Mouse (Mus musculus) hindlimb bud, embryonic 11.5 days (tissue): ENCODE data around the gene Sppl2c.

Source experiments
- DNase-seq: peaks from one replicate; pipeline ENCODE4 v3.0.0-alpha.2; 2012; ENCODE audit warnings: low read depth, low spot score; ENCODE audit errors: extremely low spot score

Sppl2c gene

DNA sequence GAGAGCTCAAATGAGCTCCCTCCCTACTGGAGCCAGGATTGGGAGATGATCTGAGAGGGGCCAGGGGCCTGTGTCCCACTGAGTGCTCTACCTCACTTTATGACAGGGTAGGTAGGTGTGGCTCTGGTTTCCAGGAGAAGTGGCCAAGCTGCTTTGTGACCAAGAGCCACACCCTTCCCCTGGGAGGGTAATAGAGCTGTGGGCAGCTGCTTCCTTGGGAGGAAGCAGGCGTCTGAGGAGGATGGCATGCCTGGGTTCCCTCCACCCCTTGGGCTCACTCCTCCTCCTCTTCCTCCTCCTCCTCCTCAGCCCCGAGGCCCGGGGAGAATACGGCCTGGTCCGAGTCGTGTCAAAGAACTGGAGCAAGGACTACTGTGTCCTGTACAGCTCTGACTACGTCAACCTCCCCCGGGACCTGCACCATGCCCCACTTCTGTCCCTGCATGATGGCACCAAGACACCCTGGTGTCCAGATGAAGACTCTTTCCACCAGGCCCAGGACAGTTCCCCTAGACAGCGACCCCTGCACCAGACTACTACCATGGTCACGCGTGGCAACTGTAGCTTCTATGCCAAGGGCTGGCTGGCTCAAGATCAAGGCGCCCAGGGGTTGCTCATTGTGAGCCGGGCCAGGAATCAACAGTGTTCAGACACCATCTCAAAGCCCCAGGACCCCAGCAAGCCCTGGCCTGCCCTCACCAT lies at the start of gene Sppl2c:
Gene Sppl2c, plus strand, starts transcription at position 193 of the 702 bp plus-strand sequence.
- DNase-seq, result no peak

DNA sequence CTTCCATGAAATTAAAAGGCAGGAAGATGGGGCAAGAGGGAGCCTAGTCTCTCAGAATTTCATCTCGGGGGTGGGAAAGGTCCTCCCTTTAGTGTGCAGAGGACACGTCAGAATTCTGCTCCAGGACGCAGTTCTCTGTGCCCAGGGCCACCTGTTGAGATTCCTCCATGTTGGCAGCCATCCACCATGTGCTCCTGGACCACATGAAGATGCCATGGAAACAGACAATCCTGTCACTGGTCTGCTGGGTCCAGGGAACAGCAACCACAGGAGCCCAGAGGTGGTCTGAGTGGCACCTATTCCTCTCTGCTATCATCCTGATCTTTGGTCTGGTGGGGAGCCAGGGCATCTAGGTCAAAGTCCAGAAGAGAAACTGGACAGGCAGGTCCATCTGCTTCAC lies 47.2 kb upstream of the Sppl2c start:
- DNase-seq, result no peak

- DNase-seq, result no peak
Observed at GRCm38 (mm10) chr11:104144930-104145329, 41.2 kb upstream of the Sppl2c start.

GRCm38 (mm10) chr11:104148787-104149186 lies 37.3 kb upstream of the Sppl2c start:
- DNase-seq, result no peak

- DNase-seq, result no peak
Observed at GRCm38 (mm10) chr11:104150911-104151310, 35.2 kb upstream of the Sppl2c start.

DNA sequence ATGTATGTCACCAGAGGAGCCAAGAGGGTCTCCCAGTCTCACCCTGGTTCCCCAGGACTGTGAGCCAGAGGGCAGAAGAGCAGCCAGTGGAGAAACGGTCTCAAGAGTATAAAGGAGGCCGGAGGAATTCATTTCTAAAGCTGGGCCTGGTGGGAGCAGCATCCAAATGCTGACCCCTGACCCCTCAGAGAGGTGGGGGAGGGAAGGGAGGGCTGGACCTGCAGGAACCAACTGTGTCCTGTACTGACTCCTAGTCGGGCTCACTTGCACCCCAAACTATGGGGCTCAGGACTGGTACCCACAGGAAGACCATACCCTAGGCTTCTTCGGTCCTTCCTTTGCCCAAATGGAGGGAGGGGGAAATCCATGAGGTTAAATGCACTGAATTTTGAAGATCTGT lies 31.8 kb upstream of the Sppl2c start:
- no peak for DNase-seq

GRCm38 (mm10) chr11:104154820-104155635 lies 31.1 kb upstream of the Sppl2c start:
- no peak for DNase-seq

GRCm38 (mm10) chr11:104155899-104156298 lies 30.2 kb upstream of the Sppl2c start:
- no peak for DNase-seq

- DNase-seq, result no peak
Observed at GRCm38 (mm10) chr11:104156391-104156790, 29.7 kb upstream of the Sppl2c start.

GRCm38 (mm10) chr11:104157603-104158259 lies 28.4 kb upstream of the Sppl2c start:
- DNase-seq, result peak; percentile 31

DNA sequence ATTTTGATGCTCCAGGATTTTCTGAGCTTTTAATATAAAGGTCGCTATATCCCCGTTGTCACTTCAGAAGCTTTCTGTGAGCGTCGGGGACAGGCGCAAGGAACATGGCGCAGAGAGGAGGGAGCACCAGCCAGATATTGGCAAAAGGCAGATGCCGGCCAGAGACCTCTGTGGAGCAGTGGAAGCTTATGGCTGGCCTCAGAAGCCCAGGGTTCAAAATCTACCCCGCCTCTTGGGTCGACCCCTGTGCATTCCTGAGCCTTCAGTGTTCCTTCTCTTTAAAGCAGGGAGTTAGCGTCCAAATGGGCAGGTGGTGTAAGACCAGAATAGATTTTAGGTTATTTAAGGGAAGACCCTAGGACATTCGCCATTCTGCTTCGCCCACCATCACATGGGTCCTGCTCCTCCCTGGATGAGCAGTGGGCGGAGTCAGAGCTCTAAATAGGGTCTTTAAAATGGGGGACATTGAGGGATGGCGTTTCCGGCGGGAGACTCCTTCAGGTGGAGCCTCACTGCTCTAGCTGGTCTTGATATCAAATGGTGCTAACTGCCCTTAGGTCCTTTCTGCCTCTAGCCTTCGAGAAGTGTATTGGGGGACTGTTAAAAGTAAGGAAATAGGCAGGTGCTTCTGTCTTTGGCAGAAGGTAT lies 27.7 kb upstream of the Sppl2c start:
- DNase-seq, result no peak

GRCm38 (mm10) chr11:104159769-104160272 lies 26.3 kb upstream of the Sppl2c start:
- DNase-seq, result no peak

DNA sequence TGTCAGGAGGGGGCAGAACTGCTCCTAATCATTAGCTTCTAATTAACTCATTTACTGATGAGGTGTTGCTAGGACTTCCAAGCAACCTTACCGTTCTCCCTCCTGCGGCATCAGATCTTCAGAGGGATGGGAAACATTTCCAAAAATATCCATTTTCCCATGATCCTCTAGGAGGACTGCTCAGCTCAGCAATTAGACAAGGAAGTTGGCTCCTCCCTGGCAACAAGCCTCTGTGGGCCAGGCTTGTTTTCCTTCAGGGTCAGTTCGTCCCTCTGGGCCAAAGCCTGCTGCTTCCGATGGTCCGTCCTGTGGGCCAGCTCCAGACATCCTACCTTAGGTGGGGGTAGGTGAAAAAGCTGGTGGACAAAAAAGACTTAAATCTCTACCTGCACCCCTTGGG lies 25.0 kb upstream of the Sppl2c start:
- no peak for DNase-seq

- no peak for DNase-seq
Observed at GRCm38 (mm10) chr11:104164257-104164656, 21.9 kb upstream of the Sppl2c start.

DNA sequence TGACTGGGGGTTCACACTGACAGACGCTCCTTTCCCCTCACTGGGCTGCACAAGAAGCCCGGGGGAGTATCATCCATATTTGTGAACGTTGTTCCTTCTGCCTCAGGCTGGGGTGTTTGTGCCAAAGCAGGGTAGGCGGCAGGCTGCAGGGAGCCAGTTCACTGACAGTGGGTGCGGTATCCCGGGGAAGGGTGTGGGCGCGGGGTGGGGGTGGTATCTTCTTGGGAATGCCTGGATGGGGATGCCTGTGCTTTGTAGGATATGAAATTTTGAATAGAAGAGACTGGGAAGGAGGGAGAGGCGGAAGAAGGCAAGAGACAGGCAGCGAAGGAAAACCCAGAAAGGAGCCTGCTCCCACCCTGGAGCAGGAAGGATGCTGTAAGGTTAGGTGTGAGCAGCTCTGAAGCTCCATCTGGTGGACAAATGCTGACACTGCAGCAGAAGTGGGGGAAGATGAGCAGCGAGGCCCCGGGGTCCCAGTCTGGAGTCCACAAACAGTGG lies 14.8 kb upstream of the Sppl2c start:
- DNase-seq, result peak; percentile 30

- DNase-seq, result no peak
Observed at GRCm38 (mm10) chr11:104178893-104179292, 7.2 kb upstream of the Sppl2c start.

DNA sequence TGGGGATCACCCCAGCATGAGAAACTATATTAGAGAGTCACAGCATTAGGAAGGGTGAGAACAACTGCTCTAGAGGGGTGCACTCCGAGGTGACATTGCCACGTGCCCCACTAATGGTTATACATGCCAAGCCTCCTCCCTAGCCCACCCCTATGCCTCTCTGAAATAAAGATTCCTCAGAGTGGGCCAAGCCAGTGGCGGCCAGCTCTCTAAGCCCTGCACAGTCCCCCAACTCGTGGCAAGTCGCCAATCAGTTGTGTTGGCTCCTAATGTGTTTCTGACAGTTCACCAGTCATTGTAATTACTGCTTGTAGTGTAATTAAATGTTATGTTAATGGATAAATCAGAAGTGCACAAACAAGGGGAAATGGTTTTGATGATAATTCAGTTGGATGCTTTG lies 6.3 kb upstream of the Sppl2c start:
- DNase-seq, result no peak

GRCm38 (mm10) chr11:104182141-104182540 lies 4.0 kb upstream of the Sppl2c start:
- no peak for DNase-seq

- no peak for DNase-seq
Observed at GRCm38 (mm10) chr11:104186837-104187150, 667 bp downstream of the Sppl2c start.

DNA sequence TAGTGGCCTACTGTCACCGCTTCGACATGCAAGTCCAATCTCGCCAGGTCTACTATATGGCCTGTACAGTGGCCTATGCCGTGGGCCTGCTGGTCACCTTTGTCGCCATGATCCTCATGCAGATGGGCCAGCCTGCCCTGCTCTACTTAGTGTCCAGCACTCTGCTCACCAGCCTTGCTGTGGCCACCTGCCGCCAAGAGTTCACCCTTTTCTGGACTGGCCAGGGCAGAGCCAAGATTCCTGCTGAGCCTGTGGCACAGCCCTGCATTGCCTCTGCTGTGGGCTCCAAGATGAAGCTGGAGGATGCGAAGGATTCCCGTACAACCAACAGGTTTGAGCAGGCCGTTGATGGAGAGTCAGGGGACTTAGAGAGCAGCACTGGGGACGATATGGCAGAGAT lies 1.6 kb downstream of the Sppl2c start:
- DNase-seq, result no peak

- DNase-seq, result no peak
Observed at GRCm38 (mm10) chr11:104190008-104190407, 3.9 kb downstream of the Sppl2c start.
